Comparison of ENCODE assay signal across 20 mouse cellular contexts in the genomic region with DNA sequence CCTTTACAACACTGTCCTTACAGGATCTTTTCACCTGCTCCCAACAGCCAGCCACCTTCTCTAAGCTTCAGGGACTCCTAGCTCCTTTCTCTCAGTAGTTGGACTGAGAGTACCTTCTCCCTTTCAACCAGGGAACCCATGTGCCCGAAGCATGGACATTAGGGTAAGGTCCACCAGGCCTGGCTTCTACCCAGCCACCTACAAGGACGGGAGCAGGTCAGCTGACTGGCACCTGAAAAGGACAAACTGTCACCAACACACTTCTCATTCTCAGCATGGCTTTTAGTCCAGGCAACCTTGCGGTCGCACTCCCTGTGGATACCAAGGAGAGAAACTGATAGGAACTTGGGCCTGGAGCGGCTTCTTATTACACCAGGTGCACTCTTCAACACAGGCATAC. TPM values are rescaled to one million over a fixed set of nuclear protein-coding genes. Genes with fewer than 3 reads are reported as not detected.
DNase-seq lines count a peak whose midpoint lies in the region; ATAC-seq and TF ChIP-seq lines count a peak whose summit lies in the region.
"Had no signal": no experiment of that assay in that cellular context is flagged by ENCODE, and none has a peak within 500 bp of the region (broad histone marks: within the 10 kb centered on the region; RNA-seq: fewer than 3 reads in every experiment).

No protein-coding gene starts in this region.

- H3K4me3 ChIP-seq in kidney, adult 2 months (ENCODE audit: insufficient read depth, low read depth, low read length), result no peak overlapping the region
- H3K4me3 ChIP-seq in kidney, embryonic 15.5 days (replicated peaks), result no peak overlapping the region
- H3K4me3 ChIP-seq in hindbrain, embryonic 12.5 days, result no peak overlapping the region
- H3K4me3 ChIP-seq: embryonic facial prominence, embryonic 12.5 days; forebrain, embryonic 15.5 days; heart, embryonic 12.5 days had no signal

- no peak for ATAC-seq in kidney, embryonic 15.5 days (replicated peaks; ENCODE audit: low FRiP score)
- ATAC-seq in hindbrain, embryonic 12.5 days (ENCODE audit: low FRiP score), result no peak
- ATAC-seq: CD4-positive, CD25-positive, alpha-beta regulatory T cell, adult 4 months; forebrain, embryonic 15.5 days; hindbrain, embryonic 16.5 days had no signal

- H3K4me2 ChIP-seq in kidney, embryonic 15.5 days, result no peak overlapping the region
- H3K4me2 ChIP-seq in hindbrain, embryonic 12.5 days (replicated peaks), result no peak overlapping the region
- H3K4me2 ChIP-seq: embryonic facial prominence, embryonic 12.5 days; forebrain, embryonic 15.5 days; heart, embryonic 12.5 days had no signal

- intact Hi-C loops in heart, postnatal 36 days (cut with DNase I), result no loop called here

- no peak overlapping the region for H3K9ac ChIP-seq in kidney, embryonic 15.5 days
- H3K9ac ChIP-seq in hindbrain, embryonic 12.5 days, result no peak overlapping the region
- H3K9ac ChIP-seq: embryonic facial prominence, embryonic 12.5 days; forebrain, embryonic 15.5 days; heart, embryonic 12.5 days had no signal

- H3K36me3 ChIP-seq in kidney, adult 2 months (ENCODE audit: control insufficient read depth, insufficient read depth, low read length), result peaks cover 2% of the 10 kb centered on the region; the same call in 1 of the 2 replicates
- H3K36me3 ChIP-seq in kidney, embryonic 15.5 days, result peaks cover 79% of the 10 kb centered on the region
- H3K36me3 ChIP-seq in hindbrain, embryonic 12.5 days, result peaks cover 80% of the 10 kb centered on the region

- WGBS in kidney, adult 2 months, result 70% methylated on average over 5 of the region's 5 CpGs
- WGBS in kidney, embryonic 15.5 days, result 96% methylated on average over 5 of the region's 5 CpGs
- WGBS in hindbrain, embryonic 12.5 days, result 94% methylated on average over 5 of the region's 5 CpGs

- H3K9me3 ChIP-seq in kidney, embryonic 15.5 days (replicated peaks), result no peaks in the 10 kb centered on the region
- H3K9me3 ChIP-seq in hindbrain, embryonic 12.5 days (replicated peaks), result no peaks in the 10 kb centered on the region
- H3K9me3 ChIP-seq: embryonic facial prominence, embryonic 12.5 days; forebrain, embryonic 15.5 days; G1E; heart, embryonic 12.5 days had no signal

- DNase-seq in heart, adult 11 months, result peak; percentile 87
- DNase-seq in heart, postnatal 36 days, result no peak
- peak; percentile 90 for DNase-seq in kidney, adult 2 months
- peak; percentile 46 for DNase-seq in kidney, postnatal 10 days
- DNase-seq in ovary, postnatal 36 days (ENCODE audit: low spot score), result no peak
- DNase-seq: adrenal gland, adult 8-10 months; adrenal gland, postnatal 36 days; B cell, adult 2 months; cerebellum, adult 8-10 months; cerebellum, postnatal 14 days; gastrocnemius, postnatal 36 days; heart, adult 18-20 months had no signal

- H3K27me3 ChIP-seq in kidney, adult 2 months (replicated peaks; ENCODE audit: control insufficient read depth, insufficient read depth, low read length), result no peaks in the 10 kb centered on the region
- H3K27me3 ChIP-seq in kidney, embryonic 15.5 days, result no peaks in the 10 kb centered on the region
- H3K27me3 ChIP-seq in hindbrain, embryonic 12.5 days, result no peaks in the 10 kb centered on the region
- H3K27me3 ChIP-seq: embryonic facial prominence, embryonic 12.5 days; forebrain, embryonic 15.5 days; heart, embryonic 12.5 days had no signal

- TF ChIP-seq CTCF in kidney, adult 2 months (conservative IDR thresholded peaks at IDR 0.05; ENCODE audit: insufficient read depth, insufficient read length, low read depth, low read length), result no peak

- no peaks in the 10 kb centered on the region; the same call in 1 of the 2 replicates for H3K4me1 ChIP-seq in kidney, adult 2 months (ENCODE audit: control insufficient read depth, insufficient read depth, low read length)
- H3K4me1 ChIP-seq in kidney, embryonic 15.5 days, result no peaks in the 10 kb centered on the region
- no peaks in the 10 kb centered on the region for H3K4me1 ChIP-seq in hindbrain, embryonic 12.5 days
- H3K4me1 ChIP-seq: embryonic facial prominence, embryonic 12.5 days; forebrain, embryonic 15.5 days; heart, embryonic 12.5 days had no signal

- H3K27ac ChIP-seq in kidney, adult 2 months (ENCODE audit: insufficient read depth, low read depth, low read length), result peak overlapping the region; percentile 42
- no peak overlapping the region for H3K27ac ChIP-seq in kidney, embryonic 15.5 days
- H3K27ac ChIP-seq in hindbrain, embryonic 12.5 days, result no peak overlapping the region
- H3K27ac ChIP-seq: embryonic facial prominence, embryonic 12.5 days; forebrain, embryonic 15.5 days had no signal

- TF ChIP-seq POLR2A in kidney, adult 2 months (IDR thresholded peaks at IDR 0.05; ENCODE audit: low read depth, low read length), result no peak

RNA-seq across cellular contexts. Expression of a gene that starts 15.6 kb away (rescaled TPM):
- 10 to 100 TPM; 24.2 to 25.9 TPM for total RNA-seq in heart, postnatal 36 days (2021)
- 35.7 and 41.2 TPM in 2 replicates for polyA plus RNA-seq in kidney, adult 2 months (2012; rRNA removed)
- polyA plus RNA-seq in kidney, embryonic 15.5 days (2015; fragmentation: Nextera tagmentation; extraction: Ambion mirVana), result 138 and 139 TPM in 2 replicates
- 124 and 130 TPM in 2 replicates for polyA plus RNA-seq in hindbrain, embryonic 12.5 days (2016; fragmentation: Nextera tagmentation; extraction: Ambion mirVana)

RNA-seq across cellular contexts. Expression of a gene that starts 39.6 kb away (rescaled TPM):
- 10 to 100 TPM; 32.9 to 36.3 TPM for total RNA-seq in heart, postnatal 36 days (2021)
- 15.7 and 19.6 TPM in 2 replicates for polyA plus RNA-seq in kidney, adult 2 months (2012; rRNA removed)
- 9.0 and 10.5 TPM in 2 replicates for polyA plus RNA-seq in kidney, embryonic 15.5 days (2015; fragmentation: Nextera tagmentation; extraction: Ambion mirVana)
- polyA plus RNA-seq in hindbrain, embryonic 12.5 days (2016; fragmentation: Nextera tagmentation; extraction: Ambion mirVana), result 10.0 and 12.9 TPM in 2 replicates

Comparison
In these comparisons a context has a peak if more than half of its experiments do, and no peak if none do; other contexts are left out.
1. DNase-seq: peak in heart, adult 11 months (single experiment), kidney, adult 2 months (single experiment) and kidney, postnatal 10 days (single experiment); none in heart, postnatal 36 days (0 of 2) and ovary, postnatal 36 days (single experiment).